Mouse (Mus musculus): ENCODE results near the gene 4930523C07Rik.

GRCm38 (mm10) chr1:160084239-160084638 lies 40.1 kb downstream of the 4930523C07Rik start:
- TF ChIP-seq CTCF (IDR thresholded peaks at IDR 0.05; ENCODE audit: extremely low read depth, insufficient read depth, low read length) (no peak), POLR2A (IDR thresholded peaks at IDR 0.05; ENCODE audit: extremely low read depth, insufficient read depth, low read length) (no peak)
